Mouse (Mus musculus): ENCODE results near the gene Mepce. TPM values are rescaled to one million over a fixed set of nuclear protein-coding genes. Genes with fewer than 3 reads are reported as not detected.
A peak's percentile ranks its signal among the peaks of the same experiment; 100 is the strongest.
"Not testable (repeated sequence)": the region's sequence is repeated elsewhere in the genome, so short reads cannot be mapped to it uniquely, and the experiment has no call there.

Gene Mepce
- total RNA-seq (2022): 10 to 100 TPM; 44.6 to 52.9 (median 48.3) TPM

GRCm38 (mm10) chr5:137787151-137787928, at the start of gene Mepce, which contains the start of gene Zcwpw1:
Gene Mepce, minus strand, starts transcription at chr5:137787655.
Gene Zcwpw1, plus strand, starts transcription at chr5:137787798.
- DNase-seq (ENCODE audit: low spot score in 2 of 2): peak; percentile 94 to 96

DNA sequence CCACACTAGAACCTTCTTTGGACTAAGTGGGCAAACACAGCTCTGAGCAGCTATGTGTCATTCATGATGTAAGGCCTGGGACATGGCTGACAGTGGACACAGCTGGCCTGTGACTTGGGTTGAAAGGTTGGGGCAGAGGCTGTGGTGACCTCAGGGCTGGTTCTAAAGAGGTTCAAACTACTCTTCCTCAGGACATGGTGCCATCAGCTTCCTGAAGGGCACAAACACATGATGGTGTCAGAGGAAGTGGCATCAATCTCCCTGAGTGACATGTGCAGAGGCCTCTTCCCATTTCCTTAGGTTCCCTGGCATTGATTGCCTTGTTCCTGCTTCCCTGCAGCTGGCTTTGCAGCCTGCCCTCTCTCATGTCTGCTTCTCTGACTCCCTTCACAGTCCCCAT, 49.7 kb upstream of the Mepce start:
- not testable (repeated sequence) for DNase-seq (ENCODE audit: low spot score in 2 of 2)

GRCm38 (mm10) chr5:137836611-137837010, 49.2 kb upstream of the Mepce start:
- DNase-seq (ENCODE audit: low spot score in 2 of 2): no peak

DNA sequence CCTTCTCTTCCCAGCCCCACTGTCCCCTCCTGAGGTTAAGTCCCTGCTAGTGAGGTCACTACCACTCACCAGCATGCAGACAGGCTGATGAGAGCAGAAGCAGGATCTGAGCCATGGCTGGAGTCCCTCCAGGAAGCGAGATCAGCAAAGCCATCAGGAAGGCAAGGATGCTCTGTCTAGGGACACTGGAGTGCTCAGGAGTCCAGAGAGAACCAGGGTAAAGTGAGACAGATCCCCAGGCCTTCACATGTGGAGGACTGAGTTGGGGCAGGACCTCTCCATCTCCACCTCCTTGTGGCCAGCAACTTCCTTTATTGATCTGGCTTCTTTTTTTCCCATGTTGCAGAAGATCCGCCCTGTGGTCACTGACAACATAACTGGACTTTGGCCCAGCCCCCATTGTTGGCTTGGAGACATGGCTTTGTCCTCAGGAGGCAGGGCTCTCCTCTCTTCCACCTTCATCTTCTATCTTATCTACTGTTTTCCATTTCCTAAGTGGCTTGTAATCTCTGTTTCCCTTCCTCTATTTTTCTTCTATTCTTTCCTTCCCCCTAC, 48.6 kb upstream of the Mepce start, which contains the start of gene Pilra:
Gene Pilra, minus strand, starts transcription at position 316 of the 555 bp plus-strand sequence.
- DNase-seq (ENCODE audit: low spot score in 2 of 2): not testable (repeated sequence)

DNA sequence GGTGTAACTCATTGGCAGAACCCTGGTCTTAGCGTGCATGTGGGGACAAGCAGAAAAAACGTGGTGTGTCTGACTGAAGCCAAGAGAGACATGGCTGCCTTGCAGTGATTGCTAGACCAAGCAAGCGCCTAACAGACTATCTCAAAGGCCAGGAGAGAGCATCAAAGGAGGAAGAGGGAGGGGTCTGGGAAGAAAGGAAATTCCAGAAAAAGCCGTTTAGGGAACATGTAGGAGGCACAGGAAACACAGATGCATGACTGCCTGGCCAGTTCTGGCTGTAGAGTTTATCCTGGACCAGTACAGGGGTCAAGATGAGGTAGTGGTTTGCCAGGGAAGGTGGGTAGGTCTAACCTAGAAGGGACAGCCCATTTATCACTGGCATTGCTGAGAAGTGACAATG, 46.0 kb upstream of the Mepce start:
- no peak for DNase-seq (ENCODE audit: low spot score in 2 of 2)

DNA sequence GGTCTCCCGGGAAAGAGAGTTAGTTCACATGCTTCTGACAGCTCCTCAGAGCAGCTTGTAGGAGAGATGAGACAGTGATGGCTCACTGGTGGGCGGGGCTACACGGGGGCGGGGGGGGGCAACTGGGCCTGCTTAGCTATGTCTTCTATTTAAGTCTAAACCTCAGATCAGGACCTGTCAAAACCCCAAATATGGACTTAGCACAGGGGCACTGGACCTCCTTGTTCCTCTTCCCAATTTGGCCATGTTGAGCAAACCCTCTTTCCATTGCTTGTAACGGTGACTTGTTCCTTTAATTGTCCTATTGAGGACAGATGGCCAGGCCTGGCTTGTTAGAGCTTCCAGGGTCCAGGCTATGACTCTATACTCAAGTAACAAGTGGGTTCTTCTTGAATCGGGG, 44.1 kb upstream of the Mepce start:
- DNase-seq (ENCODE audit: low spot score in 2 of 2): no peak

DNA sequence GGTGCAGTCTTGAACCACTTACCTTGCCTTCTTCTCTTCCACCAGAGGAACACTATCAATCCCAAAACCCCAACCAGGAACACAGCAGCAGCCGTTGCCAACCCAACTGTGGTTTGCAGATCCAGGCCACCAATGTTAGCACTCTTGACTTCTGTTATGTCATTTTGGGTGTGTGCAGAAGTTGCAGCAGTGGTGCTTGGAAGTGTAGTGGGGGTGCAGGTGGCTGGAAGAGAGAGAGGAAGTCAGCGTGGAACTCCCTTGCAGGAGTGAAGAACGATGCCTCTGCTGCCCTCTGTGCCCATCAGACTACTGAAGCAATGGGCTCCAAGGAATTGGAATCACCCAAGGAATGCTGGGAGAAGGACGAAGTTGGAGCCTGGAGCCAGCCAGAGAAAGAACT, 43.7 kb upstream of the Mepce start:
- DNase-seq (ENCODE audit: low spot score in 2 of 2): no peak

GRCm38 (mm10) chr5:137830238-137830637, 42.8 kb upstream of the Mepce start:
- DNase-seq (ENCODE audit: low spot score in 2 of 2): no peak

- no peak for DNase-seq (ENCODE audit: low spot score in 2 of 2)
Observed at GRCm38 (mm10) chr5:137828694-137829093, 41.2 kb upstream of the Mepce start.

- no peak for DNase-seq (ENCODE audit: low spot score in 2 of 2)
Observed at GRCm38 (mm10) chr5:137826421-137826820, 39.0 kb upstream of the Mepce start.

GRCm38 (mm10) chr5:137825971-137826370, 38.5 kb upstream of the Mepce start:
- DNase-seq (ENCODE audit: low spot score in 2 of 2): no peak

- no peak for DNase-seq (ENCODE audit: low spot score in 2 of 2)
Observed at GRCm38 (mm10) chr5:137825030-137825429, 37.6 kb upstream of the Mepce start.

GRCm38 (mm10) chr5:137823455-137824045, 36.1 kb upstream of the Mepce start:
- DNase-seq (ENCODE audit: low spot score in 2 of 2): no peak

DNA sequence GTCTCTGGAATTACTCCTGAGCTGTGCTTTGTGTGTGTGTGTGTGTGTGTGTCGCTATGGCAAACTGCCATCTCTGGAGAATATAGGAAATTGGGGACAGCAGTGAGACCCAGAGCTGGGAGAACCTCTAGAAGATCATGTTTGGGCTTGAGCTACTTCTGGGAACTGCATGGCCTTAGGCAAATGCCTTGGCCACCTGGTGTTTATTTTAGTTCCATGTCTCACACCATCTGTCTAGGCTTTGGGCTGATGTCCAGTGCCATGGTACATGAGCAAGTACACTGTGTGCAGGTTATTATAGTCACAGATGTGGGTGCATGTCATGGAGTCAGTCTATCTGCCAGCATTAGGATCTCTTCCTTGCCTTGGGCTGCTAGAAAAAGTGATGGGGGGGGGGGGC, 35.1 kb upstream of the Mepce start:
- peak in 1 of 2 experiments; percentile 8 for DNase-seq (ENCODE audit: low spot score in 2 of 2)

- no peak for DNase-seq (ENCODE audit: low spot score in 2 of 2)
Observed at GRCm38 (mm10) chr5:137822126-137822525, 34.7 kb upstream of the Mepce start.

DNA sequence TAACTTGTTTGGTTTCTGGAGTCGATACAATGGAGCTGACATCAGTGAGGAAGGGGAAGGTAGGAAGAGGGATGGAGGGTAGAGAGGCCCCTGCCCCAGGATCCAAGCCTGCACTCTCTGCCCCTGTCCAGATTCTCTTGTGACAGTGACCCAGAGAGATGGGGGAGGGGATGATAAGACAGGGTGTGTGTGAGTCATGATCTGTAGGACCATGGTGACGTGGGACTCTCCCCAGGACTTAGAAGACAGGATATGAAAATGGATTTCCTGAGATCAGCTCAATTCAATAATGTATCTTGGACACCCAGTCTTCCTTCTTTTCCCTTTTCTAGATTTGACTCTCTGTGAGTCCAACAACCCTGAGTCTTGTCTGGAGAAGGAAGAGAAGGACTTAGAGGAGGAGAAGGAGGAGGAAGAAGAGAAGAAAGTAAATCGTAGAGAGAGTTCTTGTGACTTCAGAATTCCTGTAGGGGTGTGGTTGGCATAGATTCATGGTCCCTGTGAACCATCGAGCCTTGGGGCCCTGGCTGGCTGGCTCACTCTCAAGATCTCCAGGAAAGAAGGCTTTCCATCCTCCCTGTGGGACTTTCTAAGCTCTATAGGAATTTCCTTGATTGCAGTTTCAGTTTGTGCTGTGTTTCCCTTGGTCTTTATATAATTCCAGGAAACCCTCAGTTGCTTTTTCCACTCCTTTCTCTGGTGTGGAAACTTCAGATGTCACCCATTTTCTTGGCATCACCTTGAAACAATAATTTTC, 30.2 kb upstream of the Mepce start:
- no peak for DNase-seq (ENCODE audit: low spot score in 2 of 2)

DNA sequence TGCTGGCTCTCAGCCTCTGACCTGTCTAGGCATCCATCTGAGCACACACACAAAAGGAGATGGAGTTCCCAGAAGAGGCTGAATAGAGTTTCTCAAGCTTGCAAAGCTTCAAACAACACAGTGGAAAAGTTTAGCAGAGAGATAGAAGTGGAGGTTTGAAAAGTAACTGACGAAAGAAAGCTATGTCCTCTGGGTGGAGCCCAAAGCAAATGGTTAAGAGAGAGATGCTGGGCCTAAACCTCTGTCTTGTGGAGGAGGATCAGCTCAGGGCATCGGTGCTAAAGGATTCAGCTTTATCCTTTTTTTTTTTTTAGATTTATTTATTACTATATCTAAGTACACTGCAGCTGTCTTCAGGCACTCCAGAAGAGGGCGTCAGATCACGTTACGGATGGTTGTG, 20.9 kb upstream of the Mepce start:
- no peak for DNase-seq (ENCODE audit: low spot score in 2 of 2)

DNA sequence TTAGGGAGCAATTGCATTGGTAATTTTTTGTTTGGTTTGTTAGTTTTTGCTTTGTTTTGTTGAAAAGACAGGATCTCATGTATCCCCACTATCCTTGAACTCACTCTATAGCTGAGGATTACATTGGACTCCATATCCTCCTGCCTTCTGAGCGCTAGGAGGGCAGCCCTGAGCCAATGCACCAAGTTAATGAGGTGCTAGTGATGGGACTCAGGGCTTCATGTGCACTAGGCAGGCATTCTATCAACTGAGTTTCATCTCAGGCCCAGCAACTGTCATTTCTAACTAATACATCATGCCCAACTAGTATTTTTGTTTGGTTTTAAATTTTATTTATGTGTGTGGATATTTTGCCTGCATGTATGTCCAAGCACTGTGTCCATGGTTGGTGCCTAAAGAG, 18.7 kb upstream of the Mepce start:
- DNase-seq (ENCODE audit: low spot score in 2 of 2): no peak

DNA sequence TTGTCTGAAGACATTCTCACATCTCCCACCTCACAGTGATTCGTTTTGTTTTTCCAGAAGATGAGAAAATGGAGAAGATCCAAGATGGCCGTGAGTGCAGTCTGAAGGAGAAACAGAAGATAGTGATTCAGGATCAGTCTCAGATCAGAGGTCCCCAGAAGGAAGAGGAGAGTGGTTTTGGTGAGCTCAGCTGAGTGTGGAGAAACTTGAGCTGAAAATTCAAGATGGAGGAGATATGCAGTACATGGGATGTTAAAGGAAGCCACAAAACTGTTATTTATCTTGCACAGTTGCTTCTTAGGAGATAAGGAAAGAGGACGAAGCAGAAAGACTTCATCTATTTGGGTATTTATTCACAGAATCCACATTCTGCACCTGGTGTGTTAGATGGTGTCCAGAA, 13.5 kb upstream of the Mepce start:
- no peak for DNase-seq (ENCODE audit: low spot score in 2 of 2)

DNA sequence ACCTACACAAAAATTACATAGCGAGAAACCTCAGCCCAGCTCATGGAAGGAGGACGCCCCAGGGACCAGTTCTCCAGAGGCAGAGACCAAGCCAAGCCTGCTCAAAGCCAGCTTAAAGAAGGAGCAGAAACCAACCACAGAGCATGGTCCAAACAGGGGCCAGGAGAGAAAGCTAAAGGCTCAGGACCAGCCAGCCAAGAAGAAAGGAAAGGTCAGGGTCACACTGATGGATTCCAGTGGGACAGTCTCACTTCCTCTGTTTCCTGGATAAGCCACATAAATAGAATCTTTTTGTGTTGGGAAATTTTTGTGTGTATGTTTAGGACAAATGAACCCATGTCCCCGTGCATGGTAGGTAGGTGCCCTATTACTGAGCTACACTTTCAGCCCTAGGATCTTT, 9.2 kb upstream of the Mepce start:
- no peak for DNase-seq (ENCODE audit: low spot score in 2 of 2)

DNA sequence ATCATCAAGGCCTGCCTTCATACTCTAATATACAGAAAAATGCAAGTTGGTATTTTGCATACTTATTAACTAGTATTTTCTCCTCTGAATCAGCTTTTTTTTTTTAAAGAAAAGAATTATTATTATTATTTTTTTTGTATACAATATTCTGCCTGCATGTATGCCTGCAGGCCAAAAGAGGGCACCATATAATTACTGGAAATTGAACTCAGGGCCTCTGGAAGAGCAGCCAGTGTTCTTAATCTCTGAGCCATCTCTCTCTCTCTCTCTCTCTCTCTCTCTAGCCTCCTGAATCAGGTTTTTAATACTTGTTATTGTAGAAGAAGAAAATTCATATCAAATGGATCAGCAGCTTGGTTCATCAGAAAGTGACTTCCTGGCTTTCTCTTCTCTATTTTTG, 4.1 kb upstream of the Mepce start:
- no peak for DNase-seq (ENCODE audit: low spot score in 2 of 2)
